Mouse (Mus musculus) heart, adult 2 months (tissue): ENCODE measurements at regions not wholly inside any gene's neighbourhood (a gene's known extent, or its start where the extent isn't known, plus 50 kb on each side); places are given as distances from the start of the nearest gene placed in this dataset.

Experiments used
- DNase-seq, 2 experiments: peaks; one replicate each; pipeline ENCODE4 v3.0.0; 2021
- H3K27ac ChIP-seq: fragments of 200-600 bp; 2 replicates; pipeline ENCODE4 v1.8.1; 2022
- H3K27me3 ChIP-seq: fragments of 200-500 bp; 2 replicates; pipeline ENCODE4 v1.6.1; 2012; ENCODE audit warnings: mild to moderate bottlenecking, low read length, inconsistent platforms, mixed read lengths; ENCODE audit not compliant: control insufficient read depth, insufficient read depth
- H3K36me3 ChIP-seq: fragments of 200-500 bp; 2 replicates; pipeline ENCODE4 v1.6.1; 2012; ENCODE audit warnings: low read length, inconsistent platforms; ENCODE audit not compliant: control insufficient read depth, insufficient read depth
- H3K4me1 ChIP-seq: fragments of 200-500 bp; 2 replicates; pipeline ENCODE4 v1.6.1; 2011; ENCODE audit warnings: low read length; ENCODE audit not compliant: control insufficient read depth, insufficient read depth
- H3K4me3 ChIP-seq: fragments of 200-600 bp; 2 replicates; pipeline ENCODE4 v1.8.1; 2022
- H3K79me2 ChIP-seq: fragments of 200-500 bp; replicated peaks from 2 replicates; pipeline ENCODE4 v1.6.1; 2012; ENCODE audit warnings: mild to moderate bottlenecking, inconsistent platforms, low read length, moderate library complexity, mixed read lengths; ENCODE audit not compliant: control insufficient read depth, insufficient read depth
- H3K9ac ChIP-seq: fragments of 200-500 bp; 2 replicates; pipeline ENCODE4 v1.6.1; 2012; ENCODE audit warnings: low read depth, mild to moderate bottlenecking, control low read depth, inconsistent platforms, low read length, mixed read lengths
- CTCF ChIP-seq: fragments of 200-600 bp; IDR thresholded peaks from 2 replicates; pipeline ENCODE4 v1.8.1; 2022; ENCODE audit warnings: antibody characterized with exemption, mild to moderate bottlenecking, moderate library complexity
- EP300 ChIP-seq: fragments of 200-500 bp; IDR thresholded peaks from 2 replicates; pipeline ENCODE4 v1.6.1; 2011; ENCODE audit warnings: low read depth, low read length, control low read depth; ENCODE audit not compliant: insufficient read depth
- POLR2A ChIP-seq: fragments of 200-500 bp; IDR thresholded peaks from 2 replicates; pipeline ENCODE4 v1.6.1; 2011; ENCODE audit warnings: mild to moderate bottlenecking, low read depth, low read length, control low read depth; ENCODE audit not compliant: insufficient read depth
- WGBS: fragments of 180-500 bp; shearing (Covaris S2); methylation state at CpG from one replicate; pipeline ENCODE4 v1.1.7; 2018; 5-methylcytosine and 5-hydroxymethylcytosine counted together
- intact Hi-C: fragments of 180-260 bp; cut with DNase I; formaldehyde crosslinking; loops from one replicate; pipeline ENCODE4 v1.15.1; 2025

DNA sequence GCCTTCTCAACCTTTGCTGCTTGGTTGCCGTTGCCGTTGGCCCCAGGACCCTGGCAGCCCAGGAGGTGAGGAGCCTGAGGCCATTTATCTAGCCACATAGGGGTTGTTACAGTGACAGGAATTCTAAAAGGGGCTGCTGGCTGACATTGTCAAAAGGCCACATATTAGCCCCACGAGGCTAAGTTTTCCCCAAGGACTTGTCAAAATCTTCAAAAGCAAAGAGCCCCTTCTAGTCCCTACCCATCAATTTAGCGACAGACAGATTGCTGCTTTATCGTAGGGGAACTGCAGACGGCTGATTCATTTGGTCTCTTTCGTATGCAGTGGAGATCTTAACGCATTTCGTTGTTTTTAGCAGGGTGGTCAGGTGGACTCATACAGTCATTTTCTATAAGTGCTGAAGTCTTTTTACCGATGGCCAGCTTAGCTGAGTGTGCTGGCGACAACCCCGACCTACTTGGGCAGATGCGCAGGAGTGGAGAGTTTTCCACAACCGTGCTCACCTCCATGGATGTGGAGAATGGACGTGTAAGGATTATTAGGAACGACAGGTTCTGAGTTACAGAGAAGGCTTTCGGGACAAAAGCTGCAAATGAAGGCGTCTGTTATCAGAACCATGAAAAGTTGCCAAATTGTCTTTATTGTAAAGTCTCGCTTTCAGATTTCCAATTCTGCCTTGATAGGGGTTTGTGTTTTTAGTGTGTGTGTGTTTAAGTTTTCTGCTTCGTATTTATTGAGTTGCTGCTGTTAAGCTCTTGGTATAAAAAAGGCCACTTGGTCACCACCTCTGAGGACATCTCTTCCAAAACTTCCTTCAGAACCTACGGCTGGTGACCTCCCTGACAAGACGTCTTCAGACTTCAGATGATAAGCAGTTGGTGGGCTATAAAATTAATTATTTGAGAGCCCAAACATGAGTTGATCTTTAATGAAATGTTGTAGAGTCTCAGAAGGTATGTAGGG lies 123.7 kb upstream of the Cpsf6 start:
- Histone ChIP-seq H3K9ac (no peak overlapping the region), H3K36me3 (no peaks in the 10 kb centered on the region), H3K4me3 (no peak overlapping the region), H3K27me3 (no peaks in the 10 kb centered on the region; the same call in 1 of the 2 replicates), H3K79me2 (no peaks in the 10 kb centered on the region), H3K27ac (no peak overlapping the region), H3K4me1 (no peaks in the 10 kb centered on the region)
- no peak for DNase-seq
- whole genome bisulfite sequencing = 77% methylated on average over 22 of the region's 22 CpGs
- TF ChIP-seq POLR2A (no peak), CTCF (no peak), EP300 (no peak)
- intact Hi-C loops = no loop called here

DNA sequence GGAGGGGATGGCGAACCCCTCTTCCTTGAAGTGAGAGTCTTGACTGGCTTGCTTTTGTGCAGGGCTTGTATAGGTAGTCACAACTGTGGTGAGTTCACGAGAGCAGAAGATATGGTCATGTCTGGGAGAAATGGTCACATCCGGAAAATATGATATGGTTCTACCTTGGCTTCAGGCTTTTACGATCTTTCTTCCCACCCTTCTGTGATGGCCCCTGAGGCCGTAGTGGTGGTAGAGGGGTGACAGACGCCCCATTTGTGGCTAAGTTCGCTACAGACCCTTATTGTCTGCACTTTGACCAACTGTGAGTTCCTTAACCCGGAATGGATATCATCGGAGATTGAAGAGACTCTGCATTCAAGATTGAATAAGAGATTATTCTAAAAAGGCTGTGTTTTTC lies 122.9 kb upstream of the Cpsf6 start:
- Histone ChIP-seq H3K36me3 (no peaks in the 10 kb centered on the region), H3K27me3 (no peaks in the 10 kb centered on the region; the same call in 1 of the 2 replicates), H3K4me1 (no peaks in the 10 kb centered on the region), H3K9ac (no peak overlapping the region), H3K4me3 (no peak overlapping the region), H3K79me2 (no peaks in the 10 kb centered on the region), H3K27ac (no peak overlapping the region)
- intact Hi-C loops = no loop called here
- 83% methylated on average over 9 of the region's 9 CpGs for WGBS
- TF ChIP-seq CTCF = no peak
- TF ChIP-seq POLR2A = no peak
- no peak for TF ChIP-seq EP300
- DNase-seq = no peak

DNA sequence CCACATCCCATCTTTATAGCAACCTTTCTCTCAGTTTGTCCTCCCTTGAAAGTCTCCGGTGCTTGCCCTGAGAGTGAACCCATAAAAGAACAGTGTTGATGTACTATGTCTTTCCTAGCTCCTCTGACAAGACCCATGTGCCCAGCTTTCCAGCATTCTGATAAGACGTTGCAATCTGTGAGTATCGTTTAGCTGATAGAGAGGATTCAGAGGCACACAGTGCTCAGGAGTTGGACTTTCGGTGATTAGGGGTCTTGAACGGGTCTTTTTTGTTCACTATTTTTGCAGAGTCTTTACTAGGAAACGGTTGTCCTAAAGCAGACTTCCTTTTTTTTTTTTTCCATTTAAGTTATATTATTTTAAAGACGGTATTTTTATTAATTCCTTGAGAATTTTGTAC lies 122.3 kb upstream of the Cpsf6 start:
- no peak for TF ChIP-seq POLR2A
- no peak for TF ChIP-seq EP300
- TF ChIP-seq CTCF = no peak
- Histone ChIP-seq H3K36me3 (no peaks in the 10 kb centered on the region), H3K9ac (no peak overlapping the region), H3K27me3 (no peaks in the 10 kb centered on the region; the same call in 1 of the 2 replicates), H3K4me3 (no peak overlapping the region), H3K4me1 (no peaks in the 10 kb centered on the region), H3K79me2 (no peaks in the 10 kb centered on the region), H3K27ac (no peak overlapping the region)
- 46% methylated on average over 7 of the region's 7 CpGs for WGBS
- intact Hi-C loops = no loop called here
- no peak for DNase-seq

DNA sequence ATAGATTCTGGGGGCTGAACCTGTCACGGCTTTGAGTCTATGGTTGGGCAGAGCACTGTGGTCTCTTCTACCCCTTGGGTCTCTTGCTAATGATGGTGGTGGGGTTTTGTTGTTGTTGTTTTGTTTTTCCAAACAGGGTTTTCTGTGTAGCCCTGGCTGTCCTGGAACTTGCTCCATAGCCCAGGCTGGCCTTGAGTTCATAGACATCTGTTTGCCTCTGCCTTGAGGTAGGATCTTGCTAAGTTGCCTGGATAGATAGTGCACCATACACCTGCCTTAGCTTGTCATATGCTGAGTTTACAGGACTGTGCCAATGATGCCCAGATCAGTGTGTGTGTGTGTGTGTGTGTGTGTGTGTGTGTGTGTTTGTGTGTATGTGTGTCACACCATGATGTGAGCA lies 121.6 kb upstream of the Cpsf6 start:
- intact Hi-C loops = no loop called here
- Histone ChIP-seq H3K9ac (no peak overlapping the region), H3K27me3 (no peaks in the 10 kb centered on the region; the same call in 1 of the 2 replicates), H3K79me2 (no peaks in the 10 kb centered on the region), H3K4me1 (no peaks in the 10 kb centered on the region), H3K36me3 (no peaks in the 10 kb centered on the region), H3K4me3 (no peak overlapping the region), H3K27ac (no peak overlapping the region)
- TF ChIP-seq EP300 (no peak), POLR2A (no peak), CTCF (no peak)
- WGBS = 81% methylated on average over 1 of the region's 1 CpGs
- no peak for DNase-seq

DNA sequence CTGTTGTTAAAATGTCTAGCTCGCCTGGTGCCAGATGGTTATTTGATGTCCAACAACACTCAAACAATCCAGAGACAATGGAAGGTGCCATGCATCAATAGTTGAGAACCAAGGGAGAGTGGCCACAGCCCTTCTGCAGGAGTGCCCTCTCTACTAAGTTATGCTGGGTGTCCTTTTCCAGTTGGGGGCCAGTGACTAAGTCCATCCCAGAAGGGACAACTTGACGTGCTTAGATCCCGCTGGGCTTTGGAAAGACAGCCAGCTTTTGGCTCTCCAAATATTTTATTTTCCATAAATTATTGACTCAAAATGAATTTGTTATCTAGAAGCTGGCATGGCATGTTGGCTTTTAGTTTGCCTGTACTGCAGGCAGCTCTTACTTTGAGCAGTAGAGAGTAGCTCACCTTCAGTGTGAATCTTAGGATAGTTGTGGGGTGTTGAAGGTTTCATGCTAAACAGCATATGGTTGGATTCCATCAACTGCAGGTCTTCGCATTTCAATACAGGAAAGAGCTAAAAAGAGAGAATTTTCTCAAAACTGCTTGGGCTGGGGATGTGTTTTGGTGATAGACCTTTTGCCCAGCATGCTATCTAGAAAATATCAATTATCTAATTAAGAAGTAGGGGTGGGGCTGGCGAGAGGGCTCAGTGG lies 120.8 kb upstream of the Cpsf6 start:
- no peak for DNase-seq
- WGBS = 90% methylated on average over 5 of the region's 5 CpGs
- Histone ChIP-seq H3K79me2 (no peaks in the 10 kb centered on the region), H3K36me3 (no peaks in the 10 kb centered on the region), H3K4me3 (no peak overlapping the region), H3K27me3 (no peaks in the 10 kb centered on the region), H3K4me1 (no peaks in the 10 kb centered on the region), H3K9ac (no peak overlapping the region), H3K27ac (no peak overlapping the region)
- intact Hi-C loops = no loop called here
- TF ChIP-seq CTCF (no peak), POLR2A (no peak), EP300 (no peak)

DNA sequence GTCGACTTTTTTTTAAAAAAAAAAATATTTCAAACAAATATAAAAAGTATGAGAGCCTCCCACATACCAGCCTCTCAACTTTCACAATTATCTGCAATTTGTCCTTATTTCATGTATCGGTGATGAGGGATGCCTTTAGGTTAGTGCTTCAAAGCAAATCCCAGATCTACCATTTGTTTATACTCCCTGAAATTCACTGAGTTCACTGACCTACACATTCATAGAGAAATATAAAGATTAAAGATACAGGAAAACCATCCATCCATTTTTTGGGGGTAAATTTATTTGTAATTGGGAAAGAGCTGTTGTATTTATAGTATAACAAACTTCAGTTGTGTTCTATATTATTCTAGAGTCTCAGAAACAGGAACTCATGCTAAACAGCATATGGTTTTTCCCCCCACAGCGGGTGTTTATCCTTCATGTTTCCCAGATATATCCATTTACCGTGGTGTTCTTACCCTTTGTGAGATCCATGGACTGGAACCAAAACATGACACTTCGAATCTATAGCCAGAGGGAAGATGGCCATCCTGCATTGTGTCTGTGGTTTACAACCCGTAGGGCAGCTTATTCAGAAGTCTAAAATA lies 120.1 kb upstream of the Cpsf6 start:
- no peak overlapping the region for H3K9ac ChIP-seq
- TF ChIP-seq POLR2A (no peak), CTCF (no peak), EP300 (no peak)
- no peak overlapping the region for H3K4me3 ChIP-seq
- H3K4me1 ChIP-seq = no peaks in the 10 kb centered on the region
- H3K27me3 ChIP-seq = no peaks in the 10 kb centered on the region
- DNase-seq = no peak
- intact Hi-C loops = no loop called here
- WGBS = 79% methylated on average over 6 of the region's 6 CpGs
- no peak overlapping the region for H3K27ac ChIP-seq
- no peaks in the 10 kb centered on the region for H3K36me3 ChIP-seq
- no peaks in the 10 kb centered on the region for H3K79me2 ChIP-seq
